Comparison of ENCODE assay signal across 19 mouse cellular contexts in the genomic region with DNA sequence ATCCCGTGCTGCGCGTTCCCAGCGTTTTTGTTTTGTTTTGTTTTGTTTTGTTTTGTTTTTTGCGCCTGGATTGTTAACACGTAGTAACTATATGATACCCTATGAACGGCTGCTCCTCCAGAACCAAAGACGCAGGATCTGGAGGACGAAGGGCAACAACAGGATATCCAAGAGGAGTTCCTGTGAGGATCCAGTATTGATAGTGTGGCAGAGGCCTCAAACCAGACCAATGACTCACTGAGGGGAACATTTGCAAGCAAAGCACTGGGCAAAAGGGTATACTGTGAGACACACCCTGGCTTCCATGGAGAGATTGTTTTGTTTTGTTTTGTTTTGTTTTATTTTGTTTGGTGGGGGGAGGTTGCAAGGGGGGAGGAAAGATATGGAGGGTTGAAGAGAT.
DNase-seq lines count a peak whose midpoint lies in the region; ATAC-seq and TF ChIP-seq lines count a peak whose summit lies in the region.
"Had no signal": no experiment of that assay in that cellular context is flagged by ENCODE, and none has a peak within 500 bp of the region (broad histone marks: within the 10 kb centered on the region; RNA-seq: fewer than 3 reads in every experiment).

No protein-coding gene starts in this region.

- no peaks in the 10 kb centered on the region for H3K9me3 ChIP-seq in liver, postnatal 0 days (ENCODE audit: low read length)
- H3K9me3 ChIP-seq in limb, embryonic 10.5 days (replicated peaks): no peaks in the 10 kb centered on the region
- H3K9me3 ChIP-seq: embryonic facial prominence, embryonic 15.5 days; forebrain, embryonic 10.5 days; heart, embryonic 12.5 days; hindbrain, embryonic 15.5 days had no signal

- H3K36me3 ChIP-seq in liver, postnatal 0 days (replicated peaks; ENCODE audit: insufficient read depth, low read length): no peaks in the 10 kb centered on the region
- no peaks in the 10 kb centered on the region for H3K36me3 ChIP-seq in limb, embryonic 10.5 days
- H3K36me3 ChIP-seq: embryonic facial prominence, embryonic 15.5 days; forebrain, embryonic 10.5 days; heart, embryonic 12.5 days; hindbrain, embryonic 15.5 days had no signal

- no peak for ATAC-seq in liver, postnatal 0 days
- ATAC-seq: forebrain, embryonic 14.5 days had no signal

- TF ChIP-seq EP300 in liver, postnatal 0 days (IDR thresholded peaks at IDR 0.05; ENCODE audit: low read depth): no peak

- H3K27ac ChIP-seq in liver, postnatal 0 days (ENCODE audit: low read depth): peak overlapping the region; percentile 68
- H3K27ac ChIP-seq in limb, embryonic 10.5 days: 0 out of 2 replicates have a peak overlapping the region, but pooled peaks have one; percentile 77
- H3K27ac ChIP-seq: embryonic facial prominence, embryonic 15.5 days; forebrain, embryonic 10.5 days; gastrocnemius, adult 2 months; hindbrain, embryonic 15.5 days had no signal

- no peak overlapping the region for H3K9ac ChIP-seq in liver, postnatal 0 days (replicated peaks)
- H3K9ac ChIP-seq: embryonic facial prominence, embryonic 15.5 days; hindbrain, embryonic 15.5 days had no signal

- peaks cover 7% of the 10 kb centered on the region for H3K4me1 ChIP-seq in liver, postnatal 0 days (ENCODE audit: insufficient read depth)
- H3K4me1 ChIP-seq in limb, embryonic 10.5 days: peaks cover 73% of the 10 kb centered on the region
- H3K4me1 ChIP-seq: embryonic facial prominence, embryonic 15.5 days had no signal

- H3K27me3 ChIP-seq in liver, postnatal 0 days (ENCODE audit: insufficient read depth, low read length): no peaks in the 10 kb centered on the region
- H3K27me3 ChIP-seq in limb, embryonic 10.5 days (ENCODE audit: low read depth, poor library complexity, severe bottlenecking): no peaks in the 10 kb centered on the region
- H3K27me3 ChIP-seq: embryonic facial prominence, embryonic 15.5 days; heart, embryonic 12.5 days had no signal

- no peak overlapping the region for H3K4me3 ChIP-seq in liver, postnatal 0 days (ENCODE audit: low read depth, low read length)
- no peak overlapping the region for H3K4me3 ChIP-seq in limb, embryonic 10.5 days
- H3K4me3 ChIP-seq: embryonic facial prominence, embryonic 15.5 days; erythroblast, embryonic 14.5 days; forebrain, embryonic 10.5 days; gastrocnemius, adult 2 months; heart, embryonic 12.5 days; hindbrain, embryonic 15.5 days had no signal

- DNase-seq in heart, adult 11 months: peak; percentile 79
- no peak for DNase-seq in heart, adult 8-10 months (ENCODE audit: low spot score)
- no peak for DNase-seq in liver, postnatal 0 days
- no peak for DNase-seq in liver
- no peak for DNase-seq in limb, embryonic 10.5 days (ENCODE audit: low spot score)
- DNase-seq in retina, postnatal 1 day: no peak
- no peak for DNase-seq in layer of hippocampus, postnatal 36 days
- DNase-seq: cerebellum, adult 11 months; cerebellum, adult 8-10 months; cerebellum, postnatal 14 days; embryo, embryonic 11 days; heart, postnatal 36 days had no signal

- 80% methylated on average over 9 of the region's 9 CpGs for WGBS in liver, postnatal 0 days (ENCODE audit: insufficient replicate concordance)
- WGBS in limb, embryonic 10.5 days: 91% methylated on average over 9 of the region's 9 CpGs

- no peak overlapping the region for H3K4me2 ChIP-seq in liver, postnatal 0 days (ENCODE audit: low read depth, low read length)
- H3K4me2 ChIP-seq: embryonic facial prominence, embryonic 15.5 days; hindbrain, embryonic 15.5 days had no signal

- no peak for TF ChIP-seq CTCF in liver, postnatal 0 days (IDR thresholded peaks at IDR 0.05; ENCODE audit: low read depth)
